Mouse (Mus musculus) forebrain, embryonic 13.5 days (tissue): ENCODE measurements at regions not wholly inside any gene's neighbourhood (a gene's known extent, or its start where the extent isn't known, plus 50 kb on each side); places are given as distances from the start of the nearest gene placed in this dataset.
A peak's percentile ranks its signal among the peaks of the same experiment; 100 is the strongest.

ENCODE experiments used
- ATAC-seq: fragments of 200-750 bp; cut with Nextera tagmentation; 2 replicates; pipeline ENCODE4 v1.8.0; 2017
- H3K27ac ChIP-seq: fragments of 300-500 bp; sonication (generic); 2 replicates; pipeline ENCODE4 v1.5.1; 2015; ENCODE audit warnings: inconsistent platforms, mild to moderate bottlenecking, moderate library complexity
- H3K27me3 ChIP-seq: fragments of 300-500 bp; sonication (generic); 2 replicates; pipeline ENCODE4 v1.6.1; 2015; ENCODE audit warnings: mild to moderate bottlenecking, inconsistent platforms
- H3K36me3 ChIP-seq: fragments of 300-500 bp; sonication (generic); 2 replicates; pipeline ENCODE4 v1.6.1; 2015; ENCODE audit warnings: mild to moderate bottlenecking, inconsistent platforms; ENCODE audit not compliant: poor library complexity, severe bottlenecking
- H3K4me1 ChIP-seq: fragments of 300-500 bp; sonication (generic); 2 replicates; pipeline ENCODE4 v1.6.1; 2015; ENCODE audit warnings: inconsistent platforms
- H3K4me2 ChIP-seq: fragments of 300-500 bp; sonication (generic); 2 replicates; pipeline ENCODE4 v1.6.1; 2015; ENCODE audit warnings: inconsistent platforms, mild to moderate bottlenecking, moderate library complexity
- H3K4me3 ChIP-seq: fragments of 300-500 bp; sonication (generic); 2 replicates; pipeline ENCODE4 v1.5.1; 2015; ENCODE audit warnings: mild to moderate bottlenecking, inconsistent platforms
- H3K9ac ChIP-seq: fragments of 300-500 bp; sonication (generic); 2 replicates; pipeline ENCODE4 v1.6.1; 2015; ENCODE audit warnings: mild to moderate bottlenecking, inconsistent platforms
- H3K9me3 ChIP-seq: fragments of 300-500 bp; sonication (generic); replicated peaks from 2 replicates; pipeline ENCODE4 v1.6.1; 2016; ENCODE audit warnings: inconsistent platforms
- WGBS: fragments of 180-500 bp; shearing (Covaris S2); methylation state at CpG from one replicate; pipeline ENCODE4 v1.1.7; 2015; 5-methylcytosine and 5-hydroxymethylcytosine counted together

GRCm38 (mm10) chr10:38458975-38459374 lies 362.6 kb downstream of the Rfpl4b start:
- Histone ChIP-seq H3K9me3 (no peaks in the 10 kb centered on the region), H3K4me1 (no peaks in the 10 kb centered on the region), H3K27me3 (no peaks in the 10 kb centered on the region), H3K4me2 (no peak overlapping the region), H3K27ac (no peak overlapping the region), H3K4me3 (no peak overlapping the region), H3K36me3 (no peaks in the 10 kb centered on the region), H3K9ac (no peak overlapping the region)
- ATAC-seq: no peak
- WGBS: 73% methylated on average over 3 of the region's 3 CpGs

GRCm38 (mm10) chr10:38458424-38458823 lies 363.2 kb downstream of the Rfpl4b start:
- no peak for ATAC-seq
- H3K9ac ChIP-seq: no peak overlapping the region
- H3K4me2 ChIP-seq: no peak overlapping the region
- no peak overlapping the region for H3K4me3 ChIP-seq
- no peak overlapping the region for H3K27ac ChIP-seq
- no peaks in the 10 kb centered on the region for H3K9me3 ChIP-seq
- no peaks in the 10 kb centered on the region for H3K36me3 ChIP-seq
- H3K27me3 ChIP-seq: no peaks in the 10 kb centered on the region
- H3K4me1 ChIP-seq: no peaks in the 10 kb centered on the region
- 73% methylated on average over 3 of the region's 3 CpGs for WGBS

GRCm38 (mm10) chr10:38456786-38457185 lies 364.8 kb downstream of the Rfpl4b start:
- no peaks in the 10 kb centered on the region for H3K4me1 ChIP-seq
- ATAC-seq: no peak
- H3K4me3 ChIP-seq: no peak overlapping the region
- no peaks in the 10 kb centered on the region for H3K36me3 ChIP-seq
- no peak overlapping the region for H3K27ac ChIP-seq
- H3K27me3 ChIP-seq: no peaks in the 10 kb centered on the region
- no peaks in the 10 kb centered on the region for H3K9me3 ChIP-seq
- no peak overlapping the region for H3K4me2 ChIP-seq
- H3K9ac ChIP-seq: no peak overlapping the region

DNA sequence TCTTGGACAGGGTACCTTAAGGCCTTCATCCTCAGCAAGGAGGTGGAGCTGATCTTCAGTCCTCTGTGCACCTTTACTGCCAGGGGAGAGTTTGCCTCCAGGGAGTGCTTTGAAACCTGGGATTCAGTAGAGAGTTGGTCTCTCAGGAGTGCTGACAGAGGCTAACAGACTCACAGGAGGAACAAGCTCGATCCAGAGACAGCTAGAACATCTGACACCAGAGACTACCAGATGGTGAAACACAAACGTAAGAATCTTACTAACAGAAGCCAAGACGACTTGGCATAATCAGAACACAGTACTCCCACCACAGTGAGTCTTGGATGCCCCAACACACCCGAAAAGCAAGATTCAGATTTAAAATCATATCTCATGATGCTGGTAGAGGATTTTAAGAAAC lies 372.3 kb downstream of the Rfpl4b start:
- H3K27ac ChIP-seq: no peak overlapping the region
- WGBS: 89% methylated on average over 4 of the region's 4 CpGs
- no peaks in the 10 kb centered on the region for H3K9me3 ChIP-seq
- H3K4me3 ChIP-seq: no peak overlapping the region
- H3K4me1 ChIP-seq: no peaks in the 10 kb centered on the region
- H3K9ac ChIP-seq: no peak overlapping the region
- H3K27me3 ChIP-seq: no peaks in the 10 kb centered on the region
- H3K4me2 ChIP-seq: no peak overlapping the region
- ATAC-seq: no peak
- H3K36me3 ChIP-seq: no peaks in the 10 kb centered on the region

GRCm38 (mm10) chr10:38447706-38448105 lies 373.9 kb downstream of the Rfpl4b start:
- Histone ChIP-seq H3K36me3 (no peaks in the 10 kb centered on the region), H3K9me3 (no peaks in the 10 kb centered on the region), H3K27me3 (no peaks in the 10 kb centered on the region), H3K27ac (no peak overlapping the region), H3K4me2 (no peak overlapping the region), H3K4me3 (no peak overlapping the region), H3K9ac (no peak overlapping the region), H3K4me1 (no peaks in the 10 kb centered on the region)
- whole genome bisulfite sequencing: 88% methylated on average over 1 of the region's 1 CpGs
- ATAC-seq: no peak

- no peak for ATAC-seq
- H3K4me1 ChIP-seq: no peaks in the 10 kb centered on the region
- H3K9me3 ChIP-seq: no peaks in the 10 kb centered on the region
- no peak overlapping the region for H3K27ac ChIP-seq
- H3K4me2 ChIP-seq: no peak overlapping the region
- no peak overlapping the region for H3K4me3 ChIP-seq
- no peaks in the 10 kb centered on the region for H3K36me3 ChIP-seq
- H3K9ac ChIP-seq: no peak overlapping the region
- H3K27me3 ChIP-seq: no peaks in the 10 kb centered on the region
These were observed 374.3 kb downstream of the Rfpl4b start for GRCm38 (mm10) chr10:38447256-38447655.

DNA sequence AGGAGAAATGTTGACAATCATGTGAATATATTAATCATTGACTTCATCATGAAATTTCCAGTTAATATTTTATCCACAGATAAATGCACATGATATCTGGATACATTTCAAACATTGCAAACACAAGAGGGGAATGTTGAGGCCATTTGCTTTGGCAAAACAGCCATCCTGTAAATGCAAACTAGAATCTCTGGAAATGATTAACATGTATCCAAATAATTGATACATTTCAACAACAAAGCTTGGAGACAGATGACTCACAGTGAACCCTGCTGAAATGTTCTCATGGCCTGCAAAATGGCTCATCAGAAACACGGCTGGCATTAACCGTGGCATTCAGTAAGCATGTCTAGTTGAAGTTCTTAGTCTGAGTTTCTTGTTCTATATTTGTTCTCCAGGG lies 382.3 kb downstream of the Rfpl4b start:
- ATAC-seq: no peak
- WGBS: 95% methylated on average over 2 of the region's 2 CpGs

GRCm38 (mm10) chr10:38436907-38437306 lies 384.7 kb downstream of the Rfpl4b start:
- H3K4me3 ChIP-seq: no peak overlapping the region
- 81% methylated on average over 3 of the region's 3 CpGs for WGBS
- no peaks in the 10 kb centered on the region for H3K4me1 ChIP-seq
- H3K4me2 ChIP-seq: no peak overlapping the region
- H3K9me3 ChIP-seq: no peaks in the 10 kb centered on the region
- no peaks in the 10 kb centered on the region for H3K36me3 ChIP-seq
- H3K27me3 ChIP-seq: no peaks in the 10 kb centered on the region
- H3K9ac ChIP-seq: no peak overlapping the region
- no peak for ATAC-seq
- H3K27ac ChIP-seq: no peak overlapping the region

More for the DNA sequence above, 382.3 kb downstream of the Rfpl4b start:
- Histone ChIP-seq H3K4me3 (no peak overlapping the region), H3K27ac (no peak overlapping the region), H3K4me1 (no peaks in the 10 kb centered on the region), H3K4me2 (no peak overlapping the region), H3K36me3 (no peaks in the 10 kb centered on the region), H3K27me3 (no peaks in the 10 kb centered on the region), H3K9ac (no peak overlapping the region), H3K9me3 (no peaks in the 10 kb centered on the region)

DNA sequence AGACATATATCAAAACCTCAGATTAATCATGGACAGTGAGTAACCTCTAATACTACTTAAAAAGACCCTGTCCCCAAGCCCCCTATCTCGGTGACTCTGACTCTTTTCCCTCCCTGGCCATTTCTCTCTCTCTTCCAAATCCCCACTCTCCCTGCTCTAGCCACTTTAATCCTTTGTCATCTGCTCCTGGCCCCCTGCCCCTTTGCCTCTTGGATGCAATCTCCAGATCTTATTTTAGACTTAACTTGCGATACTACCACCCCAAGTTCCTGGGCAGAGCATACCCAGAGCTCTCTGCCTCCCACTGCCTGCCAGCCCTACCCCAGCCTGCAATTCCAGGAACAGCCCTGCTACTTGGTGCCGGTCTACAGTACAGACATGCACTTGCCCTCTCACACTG lies 400.0 kb downstream of the Rfpl4b start:
- Histone ChIP-seq H3K4me3 (no peak overlapping the region), H3K36me3 (no peaks in the 10 kb centered on the region), H3K9me3 (no peaks in the 10 kb centered on the region), H3K9ac (no peak overlapping the region), H3K4me1 (no peaks in the 10 kb centered on the region), H3K27me3 (no peaks in the 10 kb centered on the region), H3K4me2 (no peak overlapping the region), H3K27ac (no peak overlapping the region)
- WGBS: 77% methylated on average over 3 of the region's 3 CpGs
- ATAC-seq: no peak

DNA sequence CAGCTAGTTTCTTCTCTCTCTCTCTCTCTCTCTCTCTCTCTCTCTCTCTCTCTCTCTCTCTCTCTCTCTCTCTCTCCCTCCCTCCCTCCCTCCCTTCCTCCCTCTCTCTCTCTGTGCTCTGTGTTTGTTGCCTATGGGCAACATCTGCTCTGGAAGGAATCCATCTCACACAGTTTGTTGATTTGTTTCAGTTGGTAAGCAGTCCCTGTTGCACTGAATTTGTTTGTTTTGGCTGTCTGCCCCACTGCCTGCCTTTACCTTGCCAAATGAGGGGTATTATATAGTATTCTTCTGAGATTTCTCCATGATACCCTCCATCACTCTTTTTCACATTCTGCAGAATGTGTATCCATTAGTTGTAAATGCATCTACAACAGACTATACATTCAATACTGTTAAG lies 401.8 kb downstream of the Rfpl4b start:
- Histone ChIP-seq H3K4me1 (no peaks in the 10 kb centered on the region), H3K9me3 (no peaks in the 10 kb centered on the region), H3K36me3 (no peaks in the 10 kb centered on the region), H3K4me2 (no peak overlapping the region), H3K9ac (no peak overlapping the region), H3K27me3 (no peaks in the 10 kb centered on the region), H3K4me3 (no peak overlapping the region), H3K27ac (no peak overlapping the region)
- ATAC-seq: no peak

- H3K9ac ChIP-seq: no peak overlapping the region
- ATAC-seq: no peak
These were observed 438.4 kb downstream of the Rfpl4b start for GRCm38 (mm10) chr10:38383161-38383560.

GRCm38 (mm10) chr10:38381873-38382296 lies 439.7 kb downstream of the Rfpl4b start:
- no peaks in the 10 kb centered on the region for H3K9me3 ChIP-seq
- no peak overlapping the region for H3K9ac ChIP-seq
- H3K36me3 ChIP-seq: no peaks in the 10 kb centered on the region
- H3K4me1 ChIP-seq: peaks cover 4% of the 10 kb centered on the region; the same call in 1 of the 2 replicates
- no peak overlapping the region for H3K4me3 ChIP-seq
- no peak overlapping the region for H3K4me2 ChIP-seq
- no peak overlapping the region for H3K27ac ChIP-seq
- WGBS: 88% methylated on average over 7 of the region's 7 CpGs
- no peaks in the 10 kb centered on the region for H3K27me3 ChIP-seq
- ATAC-seq: peak; percentile 62

More at GRCm38 (mm10) chr10:38383161-38383560, 438.4 kb downstream of the Rfpl4b start:
- H3K9me3 ChIP-seq: peaks cover 4% of the 10 kb centered on the region; the same call in 1 of the 2 replicates
- WGBS: 74% methylated on average over 2 of the region's 2 CpGs
- no peak overlapping the region for H3K4me3 ChIP-seq
- H3K27ac ChIP-seq: no peak overlapping the region
- H3K27me3 ChIP-seq: no peaks in the 10 kb centered on the region
- H3K36me3 ChIP-seq: no peaks in the 10 kb centered on the region
- no peak overlapping the region for H3K4me2 ChIP-seq
- peaks cover 4% of the 10 kb centered on the region; the same call in 1 of the 2 replicates for H3K4me1 ChIP-seq

GRCm38 (mm10) chr10:38380388-38380787 lies 441.2 kb downstream of the Rfpl4b start:
- no peak overlapping the region for H3K9ac ChIP-seq
- 81% methylated on average over 2 of the region's 2 CpGs for WGBS
- no peak overlapping the region for H3K4me3 ChIP-seq
- H3K36me3 ChIP-seq: no peaks in the 10 kb centered on the region
- H3K9me3 ChIP-seq: no peaks in the 10 kb centered on the region
- H3K27ac ChIP-seq: no peak overlapping the region
- H3K4me1 ChIP-seq: peaks cover 4% of the 10 kb centered on the region; the same call in 1 of the 2 replicates
- H3K27me3 ChIP-seq: no peaks in the 10 kb centered on the region
- no peak overlapping the region for H3K4me2 ChIP-seq
- ATAC-seq: no peak
